In the genomic region with DNA sequence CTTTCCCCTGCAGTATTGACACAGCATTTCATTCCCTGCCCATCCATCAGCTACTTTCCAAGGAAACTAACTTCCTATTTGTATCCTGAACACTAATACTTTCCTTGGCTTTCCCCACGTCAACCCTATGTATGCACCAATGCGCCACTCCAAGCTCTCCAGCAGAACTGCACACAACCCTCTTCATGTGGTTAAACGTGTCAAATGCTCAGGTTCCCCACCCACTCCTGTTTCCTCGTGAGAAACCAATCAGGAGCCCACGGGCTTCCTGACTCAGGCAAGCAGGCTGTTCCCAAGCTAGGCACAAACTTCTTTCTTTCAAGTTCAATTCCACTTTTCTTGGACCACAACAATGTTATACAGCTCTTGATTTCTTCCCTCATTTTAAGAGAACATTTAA, we compare ENCODE assay signal across 23 mouse cellular contexts.
DNase-seq lines count a peak whose midpoint lies in the region; ATAC-seq lines count a peak whose summit lies in the region.
"Had no signal": no experiment of that assay in that cellular context is flagged by ENCODE, and none has a peak within 500 bp of the region (broad histone marks: within the 10 kb centered on the region; RNA-seq: fewer than 3 reads in every experiment).

No protein-coding gene starts in this region.

- DNase-seq in CD4-positive, CD25-positive, alpha-beta regulatory T cell, adult 2 months (ENCODE audit: low read depth, low spot score): peak; percentile 10
- peak; percentile 7 for DNase-seq in lung, postnatal 36 days
- no peak for DNase-seq in lung, postnatal 25 days (ENCODE audit: low spot score)
- DNase-seq in induced T-regulatory cell, adult 2 months (ENCODE audit: low read depth): peak; percentile 22
- DNase-seq in naive thymus-derived CD4-positive, alpha-beta T cell, adult 2 months (ENCODE audit: low read depth): peak; percentile 8
- DNase-seq in adrenal gland, postnatal 14 days: no peak
- DNase-seq: adrenal gland, adult 2 months; B cell, adult 2 months; cerebellum, adult 11-12 months; cerebellum, adult 9-10 months; cerebellum, postnatal 25 days; forebrain, postnatal 0 days; gastrocnemius, postnatal 36 days; heart, adult 18-20 months had no signal

- WGBS in neural tube, embryonic 15.5 days: 77% methylated on average over 5 of the region's 5 CpGs

- no peak for ATAC-seq in CD4-positive, CD25-positive, alpha-beta regulatory T cell, adult 4 months
- ATAC-seq in neural tube, embryonic 15.5 days (ENCODE audit: low FRiP score): no peak
- ATAC-seq: forebrain, embryonic 13.5 days; forebrain, postnatal 0 days; inflammation-experienced regulatory T-cells, adult 6 months had no signal

- no peak overlapping the region for H3K27ac ChIP-seq in neural tube, embryonic 15.5 days (replicated peaks)
- H3K27ac ChIP-seq: embryonic facial prominence, embryonic 13.5 days; forebrain, embryonic 13.5 days; heart, embryonic 15.5 days; hindbrain, embryonic 10.5 days; hindbrain, embryonic 15.5 days had no signal

- no peak overlapping the region for H3K4me3 ChIP-seq in neural tube, embryonic 15.5 days (replicated peaks)
- H3K4me3 ChIP-seq: embryonic facial prominence, embryonic 13.5 days; forebrain, embryonic 13.5 days; heart, embryonic 15.5 days; hindbrain, embryonic 10.5 days; hindbrain, embryonic 15.5 days had no signal

- H3K4me1 ChIP-seq in neural tube, embryonic 15.5 days: no peaks in the 10 kb centered on the region
- H3K4me1 ChIP-seq: embryonic facial prominence, embryonic 13.5 days; forebrain, embryonic 13.5 days; hindbrain, embryonic 10.5 days; hindbrain, embryonic 15.5 days had no signal

- H3K9ac ChIP-seq in neural tube, embryonic 15.5 days (replicated peaks): no peak overlapping the region
- H3K9ac ChIP-seq: embryonic facial prominence, embryonic 13.5 days; forebrain, embryonic 13.5 days; forebrain, postnatal 0 days; heart, embryonic 15.5 days; hindbrain, embryonic 15.5 days had no signal

- H3K9me3 ChIP-seq in neural tube, embryonic 15.5 days (replicated peaks): no peaks in the 10 kb centered on the region
- H3K9me3 ChIP-seq: embryonic facial prominence, embryonic 13.5 days; forebrain, embryonic 13.5 days; heart, embryonic 15.5 days; hindbrain, embryonic 10.5 days; hindbrain, embryonic 15.5 days had no signal

- no peaks in the 10 kb centered on the region for H3K27me3 ChIP-seq in neural tube, embryonic 15.5 days (replicated peaks)
- H3K27me3 ChIP-seq: embryonic facial prominence, embryonic 13.5 days; forebrain, embryonic 13.5 days; heart, embryonic 15.5 days; hindbrain, embryonic 15.5 days had no signal

- no peak overlapping the region for H3K4me2 ChIP-seq in neural tube, embryonic 15.5 days
- H3K4me2 ChIP-seq: embryonic facial prominence, embryonic 13.5 days; forebrain, embryonic 13.5 days; heart, embryonic 11.5 days; heart, embryonic 15.5 days; hindbrain, embryonic 15.5 days had no signal

- H3K36me3 ChIP-seq in neural tube, embryonic 15.5 days: peaks cover 11% of the 10 kb centered on the region

Comparison
In these comparisons a context has a peak if more than half of its experiments do, and no peak if none do; other contexts are left out.
1. DNase-seq: peak in CD4-positive, CD25-positive, alpha-beta regulatory T cell, adult 2 months (single experiment), lung, postnatal 36 days (single experiment), induced T-regulatory cell, adult 2 months (single experiment) and naive thymus-derived CD4-positive, alpha-beta T cell, adult 2 months (single experiment); none in lung, postnatal 25 days (single experiment) and adrenal gland, postnatal 14 days (single experiment).